Mouse (Mus musculus) heart, adult 2 months (tissue): ENCODE measurements around the gene Smg6. TPM values are rescaled to one million over a fixed set of nuclear protein-coding genes. Genes with fewer than 3 reads are reported as not detected.

ENCODE experiments used
- DNase-seq, 2 experiments: peaks; one replicate each; pipeline ENCODE4 v3.0.0; 2021
- H3K27ac ChIP-seq: fragments of 200-600 bp; 2 replicates; pipeline ENCODE4 v1.8.1; 2022
- H3K27me3 ChIP-seq: fragments of 200-500 bp; 2 replicates; pipeline ENCODE4 v1.6.1; 2012; ENCODE audit warnings: mild to moderate bottlenecking, low read length, inconsistent platforms, mixed read lengths; ENCODE audit not compliant: control insufficient read depth, insufficient read depth
- H3K36me3 ChIP-seq: fragments of 200-500 bp; 2 replicates; pipeline ENCODE4 v1.6.1; 2012; ENCODE audit warnings: low read length, inconsistent platforms; ENCODE audit not compliant: control insufficient read depth, insufficient read depth
- H3K4me1 ChIP-seq: fragments of 200-500 bp; 2 replicates; pipeline ENCODE4 v1.6.1; 2011; ENCODE audit warnings: low read length; ENCODE audit not compliant: control insufficient read depth, insufficient read depth
- H3K4me3 ChIP-seq: fragments of 200-600 bp; 2 replicates; pipeline ENCODE4 v1.8.1; 2022
- H3K79me2 ChIP-seq: fragments of 200-500 bp; replicated peaks from 2 replicates; pipeline ENCODE4 v1.6.1; 2012; ENCODE audit warnings: mild to moderate bottlenecking, inconsistent platforms, low read length, moderate library complexity, mixed read lengths; ENCODE audit not compliant: control insufficient read depth, insufficient read depth
- H3K9ac ChIP-seq: fragments of 200-500 bp; 2 replicates; pipeline ENCODE4 v1.6.1; 2012; ENCODE audit warnings: low read depth, mild to moderate bottlenecking, control low read depth, inconsistent platforms, low read length, mixed read lengths
- CTCF ChIP-seq: fragments of 200-600 bp; IDR thresholded peaks from 2 replicates; pipeline ENCODE4 v1.8.1; 2022; ENCODE audit warnings: antibody characterized with exemption, mild to moderate bottlenecking, moderate library complexity
- EP300 ChIP-seq: fragments of 200-500 bp; IDR thresholded peaks from 2 replicates; pipeline ENCODE4 v1.6.1; 2011; ENCODE audit warnings: low read depth, low read length, control low read depth; ENCODE audit not compliant: insufficient read depth
- POLR2A ChIP-seq: fragments of 200-500 bp; IDR thresholded peaks from 2 replicates; pipeline ENCODE4 v1.6.1; 2011; ENCODE audit warnings: mild to moderate bottlenecking, low read depth, low read length, control low read depth; ENCODE audit not compliant: insufficient read depth
- WGBS: fragments of 180-500 bp; shearing (Covaris S2); methylation state at CpG from one replicate; pipeline ENCODE4 v1.1.7; 2018; 5-methylcytosine and 5-hydroxymethylcytosine counted together
- intact Hi-C: fragments of 180-260 bp; cut with DNase I; formaldehyde crosslinking; loops from one replicate; pipeline ENCODE4 v1.15.1; 2025
- polyA plus RNA-seq: library from polyadenylated mRNA; depleted of rRNA; stranded (reverse); fragments of >200 nt; gene quantifications from 2 replicates; pipeline ENCODE4 v1.2.3, GENCODE M21; 2012
- total RNA-seq, 2 experiments: library from RNA; stranded (reverse); gene quantifications; 2 replicates each; pipeline ENCODE4 v1.2.3; 2021

Smg6 gene
- total and polyA plus RNA-seq, 3 experiments: 17.8 to 19.5 (median 18.1) TPM

- DNase-seq: no peak
- Histone ChIP-seq H3K27me3 (no peaks in the 10 kb centered on the region), H3K27ac (no peak overlapping the region; the same call in 1 of the 2 replicates), H3K9ac (no peak overlapping the region), H3K79me2 (peaks cover 2% of the 10 kb centered on the region), H3K4me1 (peaks cover 15% of the 10 kb centered on the region), H3K36me3 (peaks cover 2% of the 10 kb centered on the region), H3K4me3 (no peak overlapping the region)
- 59% methylated on average over 6 of the region's 6 CpGs for WGBS
- no peak for TF ChIP-seq POLR2A
- no peak for TF ChIP-seq EP300
- no peak for TF ChIP-seq CTCF
- intact Hi-C loops: no loop called here
Observed at GRCm38 (mm10) chr11:75116379-75116778, 190.8 kb downstream of the Smg6 start.

- Histone ChIP-seq H3K9ac (no peak overlapping the region), H3K4me1 (peaks cover 15% of the 10 kb centered on the region), H3K79me2 (peaks cover 2% of the 10 kb centered on the region), H3K4me3 (no peak overlapping the region), H3K27me3 (no peaks in the 10 kb centered on the region), H3K36me3 (peaks cover 2% of the 10 kb centered on the region), H3K27ac (no peak overlapping the region)
- DNase-seq: no peak
- intact Hi-C loops: no loop called here
- TF ChIP-seq CTCF (no peak), EP300 (no peak), POLR2A (no peak)
- WGBS: 97% methylated on average over 2 of the region's 2 CpGs
Observed at GRCm38 (mm10) chr11:75118141-75118540, 192.5 kb downstream of the Smg6 start.

- Histone ChIP-seq H3K36me3 (peaks cover 2% of the 10 kb centered on the region), H3K27me3 (no peaks in the 10 kb centered on the region), H3K4me3 (no peak overlapping the region), H3K79me2 (peaks cover 2% of the 10 kb centered on the region), H3K9ac (no peak overlapping the region), H3K27ac (peak overlapping the region; percentile 32), H3K4me1 (peaks cover 15% of the 10 kb centered on the region)
- TF ChIP-seq EP300 (no peak), POLR2A (no peak), CTCF (no peak)
- DNase-seq: no peak
- intact Hi-C loops: no loop called here
- 81% methylated on average over 2 of the region's 2 CpGs for WGBS
Observed at GRCm38 (mm10) chr11:75119298-75119697, 193.7 kb downstream of the Smg6 start.

- H3K4me1 ChIP-seq: peaks cover 15% of the 10 kb centered on the region
- H3K27me3 ChIP-seq: no peaks in the 10 kb centered on the region
- H3K4me3 ChIP-seq: no peak overlapping the region
- TF ChIP-seq EP300 (no peak), CTCF (no peak), POLR2A (no peak)
- intact Hi-C loops: no loop called here
- H3K79me2 ChIP-seq: no peaks in the 10 kb centered on the region; the same call in 1 of the 2 replicates
- DNase-seq: no peak
- 64% methylated on average over 3 of the region's 3 CpGs for WGBS
- H3K27ac ChIP-seq: peak overlapping the region; percentile 32
- H3K36me3 ChIP-seq: peaks cover 2% of the 10 kb centered on the region
- H3K9ac ChIP-seq: no peak overlapping the region
Observed at GRCm38 (mm10) chr11:75119841-75120240, 194.2 kb downstream of the Smg6 start.

- Histone ChIP-seq H3K27ac (no peak overlapping the region), H3K9ac (no peak overlapping the region), H3K36me3 (no peaks in the 10 kb centered on the region; the same call in none of the 2 replicates), H3K27me3 (no peaks in the 10 kb centered on the region), H3K4me1 (peaks cover 12% of the 10 kb centered on the region), H3K4me3 (no peak overlapping the region), H3K79me2 (no peaks in the 10 kb centered on the region; the same call in 1 of the 2 replicates)
- no peak for DNase-seq
- no peak for TF ChIP-seq POLR2A
- no peak for TF ChIP-seq EP300
- intact Hi-C loops: no loop called here
- WGBS: 58% methylated on average over 1 of the region's 1 CpGs
Observed at GRCm38 (mm10) chr11:75121348-75121747, 195.7 kb downstream of the Smg6 start.

- H3K4me3 ChIP-seq: no peak overlapping the region
- H3K36me3 ChIP-seq: no peaks in the 10 kb centered on the region; the same call in 1 of the 2 replicates
- DNase-seq: no peak
- no peak for TF ChIP-seq POLR2A
- no peak for TF ChIP-seq EP300
- H3K27me3 ChIP-seq: no peaks in the 10 kb centered on the region
- 93% methylated on average over 2 of the region's 2 CpGs for WGBS
- H3K79me2 ChIP-seq: no peaks in the 10 kb centered on the region
- no peak overlapping the region for H3K9ac ChIP-seq
- no peak overlapping the region for H3K27ac ChIP-seq
- H3K4me1 ChIP-seq: peaks cover 9% of the 10 kb centered on the region
- intact Hi-C loops: no loop called here
Observed at GRCm38 (mm10) chr11:75124406-75124805, 198.8 kb downstream of the Smg6 start.

GRCm38 (mm10) chr11:75126384-75126783 is 200.8 kb downstream of the Smg6 start:
- intact Hi-C loops: no loop called here
- TF ChIP-seq EP300 (no peak), CTCF (no peak), POLR2A (no peak)
- no peak overlapping the region for H3K9ac ChIP-seq
- H3K27me3 ChIP-seq: no peaks in the 10 kb centered on the region
- no peak for DNase-seq
- no peaks in the 10 kb centered on the region for H3K4me1 ChIP-seq
- H3K27ac ChIP-seq: no peak overlapping the region
- no peak overlapping the region for H3K4me3 ChIP-seq
- WGBS: 97% methylated on average over 3 of the region's 3 CpGs
- no peaks in the 10 kb centered on the region for H3K79me2 ChIP-seq
- H3K36me3 ChIP-seq: no peaks in the 10 kb centered on the region
